Mouse (Mus musculus): ENCODE data around the gene Tnfrsf13b.

DNA sequence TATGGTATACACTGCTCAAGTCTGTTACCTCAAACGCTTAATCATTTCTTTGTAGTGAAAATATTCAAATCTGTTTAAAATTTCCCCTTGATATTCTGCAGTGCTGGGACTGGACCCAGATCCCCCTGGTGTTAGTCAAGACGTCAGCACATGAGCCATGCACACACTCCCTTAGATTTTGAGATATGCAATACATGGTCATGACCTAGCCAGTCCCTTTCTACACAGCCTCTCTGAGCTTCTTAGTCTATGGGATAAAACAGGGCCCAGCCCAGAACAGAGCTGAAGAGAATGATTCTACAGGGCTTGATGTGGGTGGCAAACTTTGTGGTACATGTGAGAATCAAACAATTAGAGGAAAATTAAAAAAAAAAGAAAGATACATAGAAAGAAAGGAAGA lies 15.1 kb downstream of the Tnfrsf13b start:
- TF ChIP-seq CTCF (IDR thresholded peaks at IDR 0.05; ENCODE audit: low read depth, low read length) (no peak), TAL1 (conservative IDR thresholded peaks at IDR 0.05; ENCODE audit: low read depth, low read length) (no peak), GATA1 (IDR thresholded peaks at IDR 0.05; ENCODE audit: borderline replicate concordance, low read length) (no peak)
